Mouse (Mus musculus) mouse embryonic stem cell (cell line): ENCODE results near the gene Wars.

Experiments used
- in situ Hi-C, 2 experiments: fragments of 300-500 bp; cut with MboI; formaldehyde crosslinking; loops; 1 replicate in 1 of 2; 3 replicates in 1 of 2; pipeline ENCODE4 v1.14.3; 2019 to 2020; ENCODE audit warnings: low sequenced_read_pairs in 2 of 2, low pct_unique_long_range_greater_than_20kb in 1 of 2, mixed read lengths in 1 of 2; ENCODE audit not compliant: unreplicated experiment in 1 of 2

Gene Wars

DNA sequence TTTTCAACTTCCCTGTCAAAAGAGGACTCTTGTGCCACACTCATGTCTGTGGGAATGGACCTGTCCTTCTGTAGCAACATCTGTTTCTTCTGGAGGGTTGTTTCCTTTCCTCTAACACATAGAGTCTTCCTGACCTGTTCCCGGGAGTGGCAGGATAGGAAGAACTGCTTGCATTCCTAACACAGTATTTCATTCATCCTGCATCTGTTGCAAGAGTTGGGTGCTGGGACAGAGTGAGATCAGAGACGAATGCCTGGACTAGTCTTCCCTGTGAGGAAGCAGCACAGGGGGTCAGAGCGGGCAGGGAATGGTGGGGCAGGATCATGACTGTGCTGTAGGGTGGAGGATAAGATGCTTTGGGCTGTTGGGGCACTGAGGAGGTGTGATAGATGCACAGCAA, 20.2 kb upstream of the Wars start:
- in situ Hi-C loops = no loop called here

GRCm38 (mm10) chr12:108912442-108912841, 18.5 kb upstream of the Wars start:
- in situ Hi-C loops = no loop called here

GRCm38 (mm10) chr12:108909846-108910433, 16.0 kb upstream of the Wars start:
- in situ Hi-C loops = loop anchor here in 1 of 2 experiments (10.0 kb wide), 1 partner anchor 405 kb away; no protein-coding TSS in a partner anchor

GRCm38 (mm10) chr12:108906398-108906797, 12.4 kb upstream of the Wars start:
- in situ Hi-C loops = loop anchor here in 1 of 2 experiments (10.0 kb wide), 1 partner anchor 408 kb away; no protein-coding TSS in a partner anchor

DNA sequence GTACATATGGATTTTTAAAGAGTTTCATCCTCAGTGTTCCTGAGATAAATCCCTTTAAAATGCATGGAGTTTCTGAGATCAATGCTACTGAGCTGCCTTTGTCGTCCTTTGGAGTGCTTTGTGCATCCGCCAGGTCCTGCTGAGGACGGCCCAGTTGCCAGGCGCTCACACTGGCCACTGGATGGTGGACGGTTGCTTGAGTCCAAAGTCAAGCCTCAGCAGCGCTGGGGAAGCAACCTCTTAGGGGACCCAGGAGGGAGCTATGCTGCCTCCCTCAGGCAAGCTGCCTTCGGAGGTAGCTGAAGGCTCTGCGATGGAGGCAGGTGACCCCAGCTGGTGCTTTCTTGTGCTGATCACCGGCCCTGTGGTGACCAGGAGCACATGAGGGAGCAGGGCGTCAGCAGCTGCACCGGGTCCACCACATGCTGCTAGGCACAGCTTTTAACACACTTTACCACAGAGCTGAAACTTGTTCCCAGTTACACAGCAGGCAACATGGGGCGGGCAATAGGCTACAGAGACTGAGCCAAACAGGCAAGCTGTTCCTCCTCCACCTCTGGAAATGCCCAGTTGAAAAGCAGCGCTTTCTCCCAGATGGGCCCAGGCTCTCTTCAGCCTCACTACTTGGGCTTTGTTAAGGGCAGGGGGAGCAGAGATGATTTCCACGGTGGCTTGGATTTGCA, 11.8 kb upstream of the Wars start:
- in situ Hi-C loops = loop anchor here in 1 of 2 experiments (10.0 kb wide), 1 partner anchor 409 kb away; no protein-coding TSS in a partner anchor

- in situ Hi-C loops = loop anchor here (5.0 to 10.0 kb wide), 2 partner anchors 408 to 411 kb away; no protein-coding TSS in a partner anchor
Measured at GRCm38 (mm10) chr12:108904276-108904653, 10.3 kb upstream of the Wars start.

GRCm38 (mm10) chr12:108903600-108904275, 9.8 kb upstream of the Wars start:
- in situ Hi-C loops = loop anchor here (5.0 to 10.0 kb wide), 2 partner anchors 409 to 411 kb away; no protein-coding TSS in a partner anchor

DNA sequence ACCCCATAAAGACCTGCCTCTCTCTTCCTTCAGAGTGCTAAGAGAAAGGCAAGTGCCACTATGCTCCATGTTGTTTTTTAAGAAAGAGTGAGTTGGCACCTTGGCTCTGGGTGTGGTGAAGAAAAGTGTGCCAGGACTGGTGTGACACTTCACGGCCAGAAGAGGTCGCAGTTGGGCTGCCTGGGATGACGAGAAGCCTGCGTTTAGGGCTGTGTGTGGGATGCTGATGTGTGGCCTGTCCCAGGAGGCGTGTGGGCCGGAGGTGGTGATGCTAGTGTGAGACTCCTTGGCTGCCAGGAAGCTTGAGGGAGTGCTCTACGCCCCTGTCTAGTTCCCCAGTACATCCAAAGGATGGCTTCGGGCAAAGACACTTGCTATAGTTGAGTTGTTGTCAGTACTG, 9.0 kb upstream of the Wars start:
- in situ Hi-C loops = loop anchor here (5.0 to 10.0 kb wide), 2 partner anchors 409 to 412 kb away; no protein-coding TSS in a partner anchor

GRCm38 (mm10) chr12:108901346-108901745, 7.4 kb upstream of the Wars start:
- in situ Hi-C loops = loop anchor here (5.0 to 10.0 kb wide), 2 partner anchors 411 to 413 kb away; no protein-coding TSS in a partner anchor

DNA sequence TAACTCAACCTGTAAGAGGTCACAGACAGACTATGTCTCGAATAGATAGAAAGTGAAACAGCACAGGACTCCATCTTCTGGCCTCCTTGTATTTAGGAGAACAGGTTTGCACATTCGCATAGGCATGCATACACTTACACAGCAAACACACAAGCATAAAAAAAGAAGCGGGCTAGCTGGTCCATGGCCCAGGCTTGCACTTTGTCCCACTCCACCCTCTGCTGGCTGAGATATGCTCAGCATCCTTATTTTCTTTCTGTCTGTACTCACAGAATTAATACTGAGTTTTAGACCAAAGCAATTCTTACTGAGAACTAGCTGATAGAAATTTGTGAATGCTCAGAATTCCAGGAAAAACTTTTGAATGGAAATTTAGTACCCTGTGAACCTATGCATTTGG, 2.0 kb upstream of the Wars start:
- in situ Hi-C loops = no loop called here

DNA sequence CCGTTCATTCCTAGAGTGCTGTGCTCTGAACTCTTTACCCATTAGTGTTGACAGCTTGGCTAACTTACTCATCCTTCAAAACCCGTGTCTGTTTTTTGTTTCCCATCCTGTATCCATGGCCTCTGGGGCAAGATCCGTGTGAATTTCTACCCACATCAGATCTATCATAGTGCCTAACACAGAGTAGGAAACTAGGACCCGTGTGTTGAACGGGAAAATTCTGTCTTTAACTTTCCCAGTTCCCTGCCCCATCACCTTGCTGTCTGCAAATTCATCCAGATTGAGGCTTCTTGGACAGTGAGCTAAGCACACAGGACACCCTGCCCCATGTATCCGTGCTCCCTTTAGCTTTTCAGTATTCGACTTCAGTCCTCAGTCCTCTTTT, 450 bp upstream of the Wars start:
- in situ Hi-C loops = no loop called here

GRCm38 (mm10) chr12:108892989-108893714, 822 bp downstream of the Wars start, which contains the start of gene Wdr25:
Wdr25 (plus strand) TSS chr12:108893631.
- in situ Hi-C loops = no loop called here

DNA sequence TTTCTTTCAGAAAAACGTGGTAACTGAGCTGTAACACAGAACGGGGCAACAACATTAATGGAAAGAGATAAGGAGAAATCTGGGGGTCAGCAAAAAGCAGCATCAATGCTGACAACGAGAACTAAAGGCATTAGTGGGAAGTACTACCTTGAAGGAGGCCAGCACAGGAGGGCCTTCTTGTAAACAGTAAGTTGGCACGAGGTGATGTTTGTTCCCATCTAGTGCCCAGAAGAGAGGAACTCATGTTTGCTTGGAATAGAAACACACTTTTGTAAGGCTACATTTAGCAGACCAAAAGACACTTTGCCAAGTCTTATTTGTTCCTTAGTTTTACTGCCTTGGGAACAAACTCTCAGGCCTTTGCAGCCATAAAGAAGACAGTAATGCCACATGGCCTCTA, 5.3 kb downstream of the Wars start:
- in situ Hi-C loops = no loop called here

DNA sequence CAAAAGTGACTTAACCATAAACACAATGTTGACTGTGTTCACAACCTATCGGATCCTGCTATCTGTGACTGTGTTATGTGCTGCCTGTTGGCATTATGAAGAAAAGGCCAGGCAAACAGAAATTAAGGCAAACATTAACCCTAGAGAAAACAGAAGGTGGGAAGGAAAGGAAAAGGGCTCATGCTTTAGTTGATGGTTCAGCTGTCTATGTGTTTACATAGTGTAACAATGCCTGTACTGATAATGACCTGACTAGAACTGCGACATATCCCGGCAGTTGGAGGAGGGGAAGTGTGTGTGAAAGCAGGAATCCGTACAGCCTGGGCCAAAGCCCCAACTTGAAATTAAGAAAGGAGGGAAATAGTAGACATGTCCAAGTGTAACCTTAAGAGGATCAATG, 6.9 kb downstream of the Wars start:
- in situ Hi-C loops = no loop called here

DNA sequence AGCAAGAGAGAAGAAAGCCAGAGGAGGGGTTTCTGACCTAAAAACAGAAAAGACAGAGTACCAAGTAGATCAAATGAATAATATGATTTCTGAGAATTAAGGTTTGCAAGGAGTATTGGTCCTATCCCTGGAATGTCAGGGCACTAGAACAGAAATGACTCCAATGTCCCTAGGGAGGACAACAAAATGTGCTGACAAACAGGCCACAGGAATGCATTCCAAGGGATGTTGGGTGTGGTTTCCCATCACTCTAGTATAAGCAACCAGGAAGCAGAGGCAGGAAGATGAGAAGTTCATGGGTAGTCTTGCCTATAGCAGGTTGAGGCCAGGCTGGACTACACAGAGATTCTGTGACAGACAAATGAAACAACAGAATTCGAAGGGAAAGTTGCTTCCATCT, 8.1 kb downstream of the Wars start:
- in situ Hi-C loops = no loop called here

DNA sequence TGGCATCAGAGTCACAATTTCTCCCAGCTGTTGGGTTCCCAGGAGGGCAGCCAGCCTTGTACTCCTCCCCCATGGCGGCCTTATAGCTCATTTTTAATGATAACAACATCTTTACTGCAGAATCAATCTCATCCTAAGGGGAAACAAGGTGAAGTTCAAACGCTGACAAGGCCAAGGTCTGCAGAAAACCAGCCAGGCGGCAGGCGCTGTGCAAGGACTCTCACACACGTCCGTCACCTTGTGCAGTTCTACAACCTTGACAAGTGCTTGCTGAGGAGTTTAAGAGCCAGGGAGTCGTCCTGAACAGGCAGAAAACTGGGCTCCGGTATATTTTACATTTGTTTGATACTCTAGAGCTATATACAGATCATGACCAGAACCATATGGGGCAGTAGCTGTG, 11.2 kb downstream of the Wars start:
- in situ Hi-C loops = no loop called here

- in situ Hi-C loops = no loop called here
Measured at GRCm38 (mm10) chr12:108881192-108881591, 12.8 kb downstream of the Wars start.

DNA sequence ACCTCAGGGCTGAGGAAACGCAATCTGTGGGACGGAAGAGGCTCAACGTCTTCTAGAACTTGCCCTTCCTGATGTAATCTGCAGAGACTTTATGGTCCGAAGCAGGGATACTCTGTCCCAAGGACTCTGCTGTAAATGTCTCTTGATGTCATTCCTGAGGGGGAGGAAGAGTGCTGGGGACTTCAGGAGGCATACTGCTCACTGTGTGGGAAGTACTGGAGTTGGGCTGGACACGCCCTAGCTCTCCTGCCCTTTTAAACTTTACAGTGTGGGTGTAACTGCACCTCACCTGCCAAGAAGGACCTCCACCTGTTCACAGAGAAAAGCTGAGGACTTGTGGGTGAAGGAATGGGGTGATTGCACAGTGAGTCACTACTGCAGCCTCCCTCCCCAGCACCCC, 13.4 kb downstream of the Wars start:
- in situ Hi-C loops = no loop called here

- in situ Hi-C loops = no loop called here
Measured at GRCm38 (mm10) chr12:108879138-108879537, 14.8 kb downstream of the Wars start.
